Mouse (Mus musculus) CH12.LX (cell line): Measurements from ENCODE around the gene Dll3.
A peak's percentile ranks its signal among the peaks of the same experiment; 100 is the strongest.

ENCODE experiments used
- GABPA ChIP-seq: IDR thresholded peaks from 2 replicates; pipeline ENCODE4 v1.6.1; 2012; ENCODE audit warnings: low read depth, low read length, improper control_type of control experiment, inconsistent platforms; ENCODE audit not compliant: insufficient replicate concordance
- POLR2A ChIP-seq: IDR thresholded peaks from 2 replicates; pipeline ENCODE4 v1.6.1; 2011; ENCODE audit warnings: low read depth, mild to moderate bottlenecking, improper control_type of control experiment, low read length

DNA sequence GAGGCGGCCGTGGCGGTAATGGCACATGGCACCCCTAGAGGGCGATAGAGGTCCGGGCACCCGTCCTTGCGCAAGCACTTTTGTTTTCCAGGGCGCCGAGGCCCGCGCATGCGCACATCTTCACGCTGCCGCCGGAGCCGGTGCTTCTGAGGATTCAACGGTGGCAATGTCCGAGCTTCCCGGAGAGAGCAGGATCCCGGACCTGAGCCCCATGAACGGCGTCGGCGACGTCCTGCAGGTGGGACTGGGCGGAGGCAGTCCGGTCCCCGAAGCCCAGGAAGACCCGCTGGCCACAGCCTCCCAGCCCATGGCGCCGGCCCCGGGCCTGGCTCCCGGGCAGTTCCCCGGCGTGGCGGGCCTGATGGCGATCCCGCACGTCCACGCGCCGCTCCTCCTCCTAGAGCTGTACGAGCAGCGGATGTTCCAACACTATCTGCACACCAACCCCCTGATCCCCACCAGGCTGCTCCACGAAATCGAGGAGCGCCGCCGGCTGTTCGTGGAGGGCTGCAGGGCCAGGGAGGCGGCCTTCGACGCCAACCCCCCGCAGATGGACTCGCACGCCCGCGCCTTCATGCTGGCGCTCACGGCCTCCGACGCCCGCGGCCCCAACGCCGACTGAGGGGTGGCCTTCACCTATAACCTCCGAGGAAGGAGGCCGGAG is 24.3 kb downstream of the Dll3 start, which contains the start of gene Eid2b:
- TF ChIP-seq GABPA (no peak), POLR2A (peak; percentile 74)
